Mouse (Mus musculus) spleen, adult 2 months (tissue): ENCODE measurements around the gene Nectin2. TPM values are rescaled to one million over a fixed set of nuclear protein-coding genes. Genes with fewer than 3 reads are reported as not detected.

Source experiments
- DNase-seq, 2 experiments: peaks; one replicate each; pipeline versions ENCODE4 v3.0.0 to v3.0.0-alpha.2; 2012 to 2021; ENCODE audit warnings: low spot score in 2 of 2, low read depth in 1 of 2
- H3K27ac ChIP-seq: fragments of 200-500 bp; 2 replicates; pipeline ENCODE4 v1.5.1; 2012; ENCODE audit warnings: low read length, inconsistent platforms; ENCODE audit not compliant: insufficient read depth
- H3K27me3 ChIP-seq: fragments of 200-500 bp; 2 replicates; pipeline ENCODE4 v1.6.1; 2012; ENCODE audit warnings: mild to moderate bottlenecking, moderate library complexity, low read length, inconsistent platforms; ENCODE audit not compliant: control insufficient read depth, insufficient read depth
- H3K36me3 ChIP-seq: fragments of 200-500 bp; 2 replicates; pipeline ENCODE4 v1.6.1; 2012; ENCODE audit warnings: mild to moderate bottlenecking, low read length, inconsistent platforms; ENCODE audit not compliant: control insufficient read depth, insufficient read depth
- H3K4me1 ChIP-seq: fragments of 200-500 bp; 2 replicates; pipeline ENCODE4 v1.6.1; 2011; ENCODE audit warnings: inconsistent platforms; ENCODE audit not compliant: control insufficient read depth, insufficient read depth, insufficient read length
- H3K4me3 ChIP-seq: fragments of 200-500 bp; 2 replicates; pipeline ENCODE4 v1.5.1; 2011; ENCODE audit warnings: mild to moderate bottlenecking, inconsistent platforms; ENCODE audit not compliant: insufficient read depth, insufficient read length; ENCODE audit errors: extremely low read depth
- CTCF ChIP-seq: fragments of 200-500 bp; IDR thresholded peaks from 2 replicates; pipeline ENCODE4 v1.5.1; 2011; ENCODE audit warnings: mild to moderate bottlenecking, inconsistent platforms; ENCODE audit not compliant: insufficient read depth, insufficient read length, insufficient replicate concordance; ENCODE audit errors: extremely low read depth
- POLR2A ChIP-seq: fragments of 200-500 bp; IDR thresholded peaks from 2 replicates; pipeline ENCODE4 v1.6.1; 2011; ENCODE audit warnings: low read depth, low read length, inconsistent platforms
- WGBS: fragments of 180-500 bp; shearing (Covaris S2); methylation state at CpG from one replicate; pipeline ENCODE4 v1.1.7; 2018; 5-methylcytosine and 5-hydroxymethylcytosine counted together
- polyA plus RNA-seq: library from polyadenylated mRNA; depleted of rRNA; stranded (reverse); fragments of >200 nt; gene quantifications from 2 replicates; pipeline ENCODE4 v1.2.3, GENCODE M21; 2012

The Nectin2 gene
- polyA plus RNA-seq, 1 experiment = 24.4 TPM

DNA sequence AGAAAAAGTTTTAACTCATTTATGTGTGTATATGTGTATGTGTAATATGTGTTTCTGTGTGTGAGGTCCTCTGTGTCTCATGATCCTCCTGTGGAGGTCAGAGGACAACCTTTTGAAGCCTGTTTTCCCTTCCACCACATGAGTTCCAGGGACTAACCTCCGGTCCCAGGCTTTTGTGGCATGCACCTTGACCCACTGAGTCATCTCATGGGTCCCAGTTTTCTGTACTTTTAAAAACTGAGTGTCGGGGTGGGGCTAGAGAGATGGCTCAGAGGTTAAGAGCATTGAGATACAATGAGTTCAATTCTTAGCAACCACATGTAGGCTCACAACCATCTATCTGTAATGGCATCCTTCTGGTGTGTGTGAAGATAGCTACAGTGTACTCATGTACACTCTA, 69.6 kb downstream of the Nectin2 start:
- H3K36me3 ChIP-seq = no peaks in the 10 kb centered on the region
- 87% methylated on average over 2 of the region's 2 CpGs for WGBS
- TF ChIP-seq POLR2A (no peak), CTCF (no peak)
- no peak for DNase-seq
- H3K27ac ChIP-seq = no peak overlapping the region
- no peak overlapping the region for H3K4me3 ChIP-seq
- H3K27me3 ChIP-seq = no peaks in the 10 kb centered on the region
- peaks cover 13% of the 10 kb centered on the region; the same call in 1 of the 2 replicates for H3K4me1 ChIP-seq

- TF ChIP-seq CTCF (no peak), POLR2A (no peak)
- Histone ChIP-seq H3K27ac (no peak overlapping the region), H3K27me3 (no peaks in the 10 kb centered on the region), H3K4me1 (peaks cover 2% of the 10 kb centered on the region; the same call in 1 of the 2 replicates), H3K4me3 (no peak overlapping the region), H3K36me3 (no peaks in the 10 kb centered on the region)
- no peak for DNase-seq
- WGBS = 92% methylated on average over 3 of the region's 3 CpGs
Measured at GRCm38 (mm10) chr7:19678901-19679300, 71.4 kb downstream of the Nectin2 start.

DNA sequence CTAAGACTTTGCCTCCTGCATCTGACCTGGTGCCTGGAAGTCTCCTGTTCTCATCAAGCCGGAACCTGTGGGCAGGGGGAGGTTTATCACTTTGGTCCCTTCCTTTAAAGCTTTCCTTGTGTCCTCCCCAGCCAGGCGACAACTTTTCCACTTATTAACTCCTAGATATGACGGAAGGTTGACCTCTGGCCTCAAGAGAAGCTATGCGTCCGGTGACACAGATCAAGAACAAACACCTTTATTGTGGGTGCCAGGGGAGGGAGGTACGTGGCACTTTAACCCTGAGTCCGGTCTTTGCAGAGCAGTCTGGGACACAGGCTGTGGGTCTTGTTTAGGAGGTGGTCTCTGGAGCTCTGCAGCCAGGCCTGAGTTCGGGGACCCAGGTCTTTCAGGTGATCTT, 72.4 kb downstream of the Nectin2 start, which contains the start of gene Apoc2:
Gene Apoc2 (minus strand): TSS at position 70 of the 400 bp plus-strand sequence.
- Histone ChIP-seq H3K36me3 (no peaks in the 10 kb centered on the region), H3K27ac (no peak within 1 kb of the TSS), H3K27me3 (no peaks in the 10 kb centered on the region), H3K4me3 (no peak within 1 kb of the TSS), H3K4me1 (no peaks in the 10 kb centered on the region; the same call in 1 of the 2 replicates)
- WGBS = 93% methylated on average over 8 of the region's 8 CpGs
- TF ChIP-seq CTCF (no peak), POLR2A (no peak)
- no peak for DNase-seq

- Histone ChIP-seq H3K4me1 (no peaks in the 10 kb centered on the region; the same call in 1 of the 2 replicates), H3K27me3 (no peaks in the 10 kb centered on the region), H3K36me3 (no peaks in the 10 kb centered on the region), H3K4me3 (no peak overlapping the region), H3K27ac (no peak overlapping the region)
- no peak for DNase-seq
- 86% methylated on average over 1 of the region's 1 CpGs for WGBS
- no peak for TF ChIP-seq POLR2A
- TF ChIP-seq CTCF = no peak
Measured at GRCm38 (mm10) chr7:19676662-19677061, 73.6 kb downstream of the Nectin2 start.

- no peak for TF ChIP-seq CTCF
- TF ChIP-seq POLR2A = no peak
- Histone ChIP-seq H3K27me3 (no peaks in the 10 kb centered on the region), H3K4me3 (no peak overlapping the region), H3K36me3 (no peaks in the 10 kb centered on the region), H3K4me1 (no peaks in the 10 kb centered on the region; the same call in 1 of the 2 replicates), H3K27ac (no peak overlapping the region)
- 81% methylated on average over 10 of the region's 10 CpGs for WGBS
- no peak for DNase-seq
Measured at GRCm38 (mm10) chr7:19675824-19676223, 74.5 kb downstream of the Nectin2 start.

DNA sequence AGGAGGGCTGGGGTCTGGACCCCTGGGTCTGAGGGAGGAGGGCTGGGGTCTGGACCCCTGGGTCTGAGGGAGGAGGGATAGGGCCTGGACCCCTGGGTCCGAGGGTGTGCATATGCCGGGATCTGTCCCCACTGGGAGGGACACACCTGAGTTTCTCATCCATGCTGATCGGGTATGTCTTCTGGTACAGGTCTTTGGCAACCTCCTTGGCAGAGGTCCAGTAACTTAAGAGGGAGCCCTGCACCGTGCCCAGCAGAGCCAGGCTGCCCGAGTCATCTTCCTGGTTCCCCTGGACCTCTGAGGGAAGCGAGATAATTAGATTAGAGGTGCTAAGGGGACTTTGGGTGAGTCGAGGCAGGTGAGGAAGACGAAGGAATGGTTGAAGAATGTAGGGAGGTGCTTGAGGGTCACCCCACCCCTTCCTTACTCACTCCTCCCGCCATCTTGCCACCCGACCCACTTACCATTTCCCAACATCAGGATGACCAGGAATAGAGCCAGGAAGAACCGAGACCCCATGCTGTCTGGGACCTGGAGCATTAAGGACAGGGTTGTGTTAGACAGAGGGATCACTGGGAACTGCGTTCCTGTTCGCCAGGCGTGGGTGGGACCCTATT, 77.1 kb downstream of the Nectin2 start:
- peaks cover 7% of the 10 kb centered on the region; the same call in 1 of the 2 replicates for H3K4me1 ChIP-seq
- no peak overlapping the region for H3K27ac ChIP-seq
- no peaks in the 10 kb centered on the region for H3K27me3 ChIP-seq
- TF ChIP-seq CTCF (no peak), POLR2A (no peak)
- no peak overlapping the region for H3K4me3 ChIP-seq
- 59% methylated on average over 14 of the region's 14 CpGs for WGBS
- H3K36me3 ChIP-seq = no peaks in the 10 kb centered on the region
- DNase-seq = no peak

DNA sequence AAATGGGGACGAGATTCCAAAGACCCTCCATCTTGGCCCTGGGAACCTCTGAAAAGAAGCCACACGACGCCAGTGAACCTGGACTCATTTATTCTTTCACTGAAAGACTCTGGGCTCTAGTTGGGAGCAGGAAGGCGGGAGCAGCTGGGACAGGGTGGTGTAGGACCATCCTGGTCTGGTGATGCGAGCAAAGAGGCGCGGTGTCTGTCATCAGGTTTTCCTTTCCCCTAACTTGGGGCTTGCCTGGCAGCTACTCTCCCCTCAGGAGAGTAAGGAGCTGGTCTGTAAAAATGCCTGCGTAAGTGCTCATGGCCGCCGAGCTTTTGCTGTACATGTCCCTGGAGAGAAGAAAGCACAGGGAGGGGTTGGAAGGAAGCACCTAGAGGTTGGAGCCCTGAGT, 78.8 kb downstream of the Nectin2 start:
- H3K27me3 ChIP-seq = no peaks in the 10 kb centered on the region
- no peaks in the 10 kb centered on the region for H3K36me3 ChIP-seq
- DNase-seq = no peak
- 84% methylated on average over 10 of the region's 10 CpGs for WGBS
- H3K4me1 ChIP-seq = peaks cover 7% of the 10 kb centered on the region; the same call in 1 of the 2 replicates
- TF ChIP-seq POLR2A (no peak), CTCF (no peak)
- H3K27ac ChIP-seq = no peak overlapping the region
- H3K4me3 ChIP-seq = no peak overlapping the region
